Mouse (Mus musculus) heart, adult 2 months (tissue): ENCODE measurements at regions not wholly inside any gene's neighbourhood (a gene's known extent, or its start where the extent isn't known, plus 50 kb on each side); places are given as distances from the start of the nearest gene placed in this dataset.

Experiments used
- DNase-seq, 2 experiments: peaks; one replicate each; pipeline ENCODE4 v3.0.0; 2021
- H3K27ac ChIP-seq: fragments of 200-600 bp; 2 replicates; pipeline ENCODE4 v1.8.1; 2022
- H3K27me3 ChIP-seq: fragments of 200-500 bp; 2 replicates; pipeline ENCODE4 v1.6.1; 2012; ENCODE audit warnings: mild to moderate bottlenecking, low read length, inconsistent platforms, mixed read lengths; ENCODE audit not compliant: control insufficient read depth, insufficient read depth
- H3K36me3 ChIP-seq: fragments of 200-500 bp; 2 replicates; pipeline ENCODE4 v1.6.1; 2012; ENCODE audit warnings: low read length, inconsistent platforms; ENCODE audit not compliant: control insufficient read depth, insufficient read depth
- H3K4me1 ChIP-seq: fragments of 200-500 bp; 2 replicates; pipeline ENCODE4 v1.6.1; 2011; ENCODE audit warnings: low read length; ENCODE audit not compliant: control insufficient read depth, insufficient read depth
- H3K4me3 ChIP-seq: fragments of 200-600 bp; 2 replicates; pipeline ENCODE4 v1.8.1; 2022
- H3K79me2 ChIP-seq: fragments of 200-500 bp; replicated peaks from 2 replicates; pipeline ENCODE4 v1.6.1; 2012; ENCODE audit warnings: mild to moderate bottlenecking, inconsistent platforms, low read length, moderate library complexity, mixed read lengths; ENCODE audit not compliant: control insufficient read depth, insufficient read depth
- H3K9ac ChIP-seq: fragments of 200-500 bp; 2 replicates; pipeline ENCODE4 v1.6.1; 2012; ENCODE audit warnings: low read depth, mild to moderate bottlenecking, control low read depth, inconsistent platforms, low read length, mixed read lengths
- CTCF ChIP-seq: fragments of 200-600 bp; IDR thresholded peaks from 2 replicates; pipeline ENCODE4 v1.8.1; 2022; ENCODE audit warnings: antibody characterized with exemption, mild to moderate bottlenecking, moderate library complexity
- EP300 ChIP-seq: fragments of 200-500 bp; IDR thresholded peaks from 2 replicates; pipeline ENCODE4 v1.6.1; 2011; ENCODE audit warnings: low read depth, low read length, control low read depth; ENCODE audit not compliant: insufficient read depth
- POLR2A ChIP-seq: fragments of 200-500 bp; IDR thresholded peaks from 2 replicates; pipeline ENCODE4 v1.6.1; 2011; ENCODE audit warnings: mild to moderate bottlenecking, low read depth, low read length, control low read depth; ENCODE audit not compliant: insufficient read depth
- WGBS: fragments of 180-500 bp; shearing (Covaris S2); methylation state at CpG from one replicate; pipeline ENCODE4 v1.1.7; 2018; 5-methylcytosine and 5-hydroxymethylcytosine counted together
- intact Hi-C: fragments of 180-260 bp; cut with DNase I; formaldehyde crosslinking; loops from one replicate; pipeline ENCODE4 v1.15.1; 2025

GRCm38 (mm10) chr13:100971080-100972017 lies 138.1 kb upstream of the Slc30a5 start:
- TF ChIP-seq EP300 (no peak), CTCF (no peak)
- DNase-seq: no peak
- Histone ChIP-seq H3K79me2 (no peaks in the 10 kb centered on the region), H3K36me3 (no peaks in the 10 kb centered on the region), H3K27me3 (no peaks in the 10 kb centered on the region), H3K4me3 (no peak overlapping the region), H3K27ac (no peak overlapping the region), H3K4me1 (no peaks in the 10 kb centered on the region; the same call in 1 of the 2 replicates), H3K9ac (no peak overlapping the region)
- WGBS: 74% methylated on average over 2 of the region's 2 CpGs
- intact Hi-C loops: no loop called here

GRCm38 (mm10) chr13:100962811-100963540 lies 129.7 kb upstream of the Slc30a5 start:
- Histone ChIP-seq H3K36me3 (no peaks in the 10 kb centered on the region), H3K27me3 (no peaks in the 10 kb centered on the region), H3K9ac (no peak overlapping the region), H3K27ac (no peak overlapping the region), H3K4me1 (no peaks in the 10 kb centered on the region), H3K79me2 (no peaks in the 10 kb centered on the region), H3K4me3 (no peak overlapping the region)
- intact Hi-C loops: no loop called here
- WGBS: 88% methylated on average over 4 of the region's 4 CpGs
- DNase-seq: no peak
- TF ChIP-seq EP300 (no peak), CTCF (no peak), POLR2A (no peak)

GRCm38 (mm10) chr13:100954598-100955251 lies 121.5 kb upstream of the Slc30a5 start:
- H3K4me3 ChIP-seq: no peak overlapping the region
- intact Hi-C loops: no loop called here
- no peaks in the 10 kb centered on the region for H3K27me3 ChIP-seq
- 73% methylated on average over 8 of the region's 8 CpGs for WGBS
- peaks cover 2% of the 10 kb centered on the region; the same call in 1 of the 2 replicates for H3K36me3 ChIP-seq
- H3K79me2 ChIP-seq: no peaks in the 10 kb centered on the region
- H3K27ac ChIP-seq: no peak overlapping the region
- DNase-seq: no peak
- TF ChIP-seq CTCF (no peak), EP300 (no peak), POLR2A (no peak)
- peaks cover 5% of the 10 kb centered on the region; the same call in 1 of the 2 replicates for H3K4me1 ChIP-seq
- H3K9ac ChIP-seq: no peak overlapping the region

GRCm38 (mm10) chr13:100954106-100954505 lies 120.9 kb upstream of the Slc30a5 start:
- WGBS: 72% methylated on average over 1 of the region's 1 CpGs
- TF ChIP-seq EP300: no peak
- no peak for TF ChIP-seq POLR2A
- no peak for TF ChIP-seq CTCF
- no peaks in the 10 kb centered on the region for H3K27me3 ChIP-seq
- H3K4me1 ChIP-seq: peaks cover 5% of the 10 kb centered on the region; the same call in 1 of the 2 replicates
- H3K27ac ChIP-seq: no peak overlapping the region
- peaks cover 2% of the 10 kb centered on the region; the same call in 1 of the 2 replicates for H3K36me3 ChIP-seq
- no peaks in the 10 kb centered on the region for H3K79me2 ChIP-seq
- intact Hi-C loops: no loop called here
- no peak overlapping the region for H3K9ac ChIP-seq
- H3K4me3 ChIP-seq: no peak overlapping the region
- DNase-seq: no peak

GRCm38 (mm10) chr13:100951185-100951508 lies 117.9 kb upstream of the Slc30a5 start:
- Histone ChIP-seq H3K27me3 (no peaks in the 10 kb centered on the region), H3K4me1 (peaks cover 5% of the 10 kb centered on the region; the same call in 1 of the 2 replicates), H3K9ac (no peak overlapping the region), H3K4me3 (no peak overlapping the region), H3K79me2 (no peaks in the 10 kb centered on the region), H3K36me3 (peaks cover 2% of the 10 kb centered on the region; the same call in 1 of the 2 replicates), H3K27ac (no peak overlapping the region)
- no peak for DNase-seq
- 61% methylated on average over 1 of the region's 1 CpGs for WGBS
- intact Hi-C loops: no loop called here
- TF ChIP-seq POLR2A (no peak), CTCF (no peak), EP300 (no peak)
